Mouse (Mus musculus): ENCODE data around the gene Cblc. TPM values are rescaled to one million over a fixed set of nuclear protein-coding genes. Genes with fewer than 3 reads are reported as not detected.

The Cblc gene
- polyA plus RNA-seq (2016; fragmentation: Nextera tagmentation; extraction: Ambion mirVana), result 0.95 and 1.0 TPM in 2 replicates

GRCm38 (mm10) chr7:19796697-19797588 is at the start of gene Cblc:
TSS of gene Cblc (minus strand) at chr7:19796809.
- Histone ChIP-seq H3K27me3 (replicated peaks) (peaks cover 38% of the 10 kb centered on the region), H3K36me3 (no peaks in the 10 kb centered on the region), H3K9me3 (replicated peaks) (no peaks in the 10 kb centered on the region), H3K9ac (no peak within 1 kb of the TSS), H3K4me1 (peaks cover 10% of the 10 kb centered on the region; the same call in 1 of the 2 replicates), H3K4me2 (peak within 1 kb of the TSS; percentile 54), H3K4me3 (peak within 1 kb of the TSS; percentile 28), H3K27ac (no peak within 1 kb of the TSS)
- peak; percentile 53 for ATAC-seq
- WGBS (ENCODE audit: insufficient replicate concordance), result 5% methylated on average over 32 of the region's 32 CpGs

- peaks cover 21% of the 10 kb centered on the region for H3K27me3 ChIP-seq (replicated peaks)
- no peak overlapping the region for H3K9ac ChIP-seq
- peaks cover 24% of the 10 kb centered on the region for H3K4me1 ChIP-seq
- H3K9me3 ChIP-seq (replicated peaks), result no peaks in the 10 kb centered on the region
- no peak overlapping the region for H3K27ac ChIP-seq
- no peak for ATAC-seq
- no peak overlapping the region for H3K4me2 ChIP-seq
- no peak overlapping the region for H3K4me3 ChIP-seq
- whole genome bisulfite sequencing (ENCODE audit: insufficient replicate concordance), result 24% methylated on average over 15 of the region's 15 CpGs
- no peaks in the 10 kb centered on the region for H3K36me3 ChIP-seq
These were observed 48.0 kb upstream of the Cblc start for GRCm38 (mm10) chr7:19844521-19845171.

GRCm38 (mm10) chr7:19843561-19843960 is 47.0 kb upstream of the Cblc start:
- no peak overlapping the region for H3K9ac ChIP-seq
- H3K36me3 ChIP-seq, result no peaks in the 10 kb centered on the region
- H3K27ac ChIP-seq, result no peak overlapping the region
- ATAC-seq, result peak; percentile 52
- peaks cover 24% of the 10 kb centered on the region for H3K4me1 ChIP-seq
- peaks cover 21% of the 10 kb centered on the region for H3K27me3 ChIP-seq (replicated peaks)
- WGBS (ENCODE audit: insufficient replicate concordance), result 6% methylated on average over 11 of the region's 11 CpGs
- no peaks in the 10 kb centered on the region for H3K9me3 ChIP-seq (replicated peaks)
- H3K4me3 ChIP-seq, result no peak overlapping the region
- H3K4me2 ChIP-seq, result no peak overlapping the region

- Histone ChIP-seq H3K4me1 (peaks cover 22% of the 10 kb centered on the region), H3K9me3 (replicated peaks) (no peaks in the 10 kb centered on the region), H3K4me2 (no peak overlapping the region), H3K36me3 (no peaks in the 10 kb centered on the region), H3K4me3 (no peak overlapping the region), H3K27ac (no peak overlapping the region), H3K27me3 (replicated peaks) (peaks cover 21% of the 10 kb centered on the region), H3K9ac (no peak overlapping the region)
- 34% methylated on average over 19 of the region's 19 CpGs for WGBS (ENCODE audit: insufficient replicate concordance)
- 0 out of 2 replicates have a peak, but pooled peaks have one; percentile 17 for ATAC-seq
These were observed 46.4 kb upstream of the Cblc start for GRCm38 (mm10) chr7:19842885-19843504.

GRCm38 (mm10) chr7:19841686-19842413 is 45.2 kb upstream of the Cblc start:
- no peak overlapping the region for H3K9ac ChIP-seq
- WGBS (ENCODE audit: insufficient replicate concordance), result 72% methylated on average over 21 of the region's 21 CpGs
- H3K27me3 ChIP-seq (replicated peaks), result peaks cover 18% of the 10 kb centered on the region
- peak overlapping the region; percentile 66 for H3K27ac ChIP-seq
- no peak overlapping the region for H3K4me2 ChIP-seq
- no peaks in the 10 kb centered on the region for H3K36me3 ChIP-seq
- H3K4me1 ChIP-seq, result peaks cover 13% of the 10 kb centered on the region; the same call in 1 of the 2 replicates
- ATAC-seq, result peak; percentile 70
- no peak overlapping the region for H3K4me3 ChIP-seq
- H3K9me3 ChIP-seq (replicated peaks), result no peaks in the 10 kb centered on the region

GRCm38 (mm10) chr7:19840936-19841335 is 44.3 kb upstream of the Cblc start:
- WGBS (ENCODE audit: insufficient replicate concordance), result 70% methylated on average over 3 of the region's 3 CpGs
- Histone ChIP-seq H3K9me3 (replicated peaks) (no peaks in the 10 kb centered on the region), H3K36me3 (no peaks in the 10 kb centered on the region), H3K4me2 (no peak overlapping the region), H3K9ac (no peak overlapping the region; the same call in 1 of the 2 replicates), H3K27me3 (replicated peaks) (peaks cover 18% of the 10 kb centered on the region), H3K4me3 (no peak overlapping the region), H3K4me1 (peaks cover 13% of the 10 kb centered on the region; the same call in 1 of the 2 replicates), H3K27ac (peak overlapping the region; percentile 66; the same call in 1 of the 2 replicates)
- no peak for ATAC-seq

- WGBS (ENCODE audit: insufficient replicate concordance), result 65% methylated on average over 4 of the region's 4 CpGs
- Histone ChIP-seq H3K4me2 (no peak overlapping the region), H3K9me3 (replicated peaks) (no peaks in the 10 kb centered on the region), H3K9ac (no peak overlapping the region; the same call in 1 of the 2 replicates), H3K4me1 (peaks cover 13% of the 10 kb centered on the region; the same call in 1 of the 2 replicates), H3K27ac (peak overlapping the region; percentile 40; the same call in 1 of the 2 replicates), H3K27me3 (replicated peaks) (peaks cover 18% of the 10 kb centered on the region), H3K36me3 (no peaks in the 10 kb centered on the region), H3K4me3 (no peak overlapping the region)
- ATAC-seq, result no peak
These were observed 43.8 kb upstream of the Cblc start for GRCm38 (mm10) chr7:19840371-19840770.

- no peak overlapping the region for H3K9ac ChIP-seq
These were observed 40.2 kb upstream of the Cblc start for GRCm38 (mm10) chr7:19836843-19837242.

GRCm38 (mm10) chr7:19834055-19834454 is 37.4 kb upstream of the Cblc start:
- no peaks in the 10 kb centered on the region for H3K9me3 ChIP-seq (replicated peaks)
- no peaks in the 10 kb centered on the region for H3K36me3 ChIP-seq
- H3K27ac ChIP-seq, result no peak overlapping the region
- WGBS (ENCODE audit: insufficient replicate concordance), result 56% methylated on average over 3 of the region's 3 CpGs
- no peak overlapping the region for H3K9ac ChIP-seq
- H3K4me1 ChIP-seq, result peaks cover 15% of the 10 kb centered on the region
- 0 out of 2 replicates have a peak, but pooled peaks cover 5% of the 10 kb centered on the region for H3K27me3 ChIP-seq (replicated peaks)
- no peak overlapping the region for H3K4me2 ChIP-seq
- no peak overlapping the region for H3K4me3 ChIP-seq
- no peak for ATAC-seq

More at GRCm38 (mm10) chr7:19836843-19837242, 40.2 kb upstream of the Cblc start:
- 0 out of 2 replicates have a peak, but pooled peaks cover 5% of the 10 kb centered on the region for H3K27me3 ChIP-seq (replicated peaks)
- no peak overlapping the region for H3K27ac ChIP-seq
- no peak overlapping the region for H3K4me3 ChIP-seq
- H3K4me2 ChIP-seq, result no peak overlapping the region
- ATAC-seq, result no peak
- 0 out of 2 replicates have a peak, but pooled peaks cover 5% of the 10 kb centered on the region for H3K4me1 ChIP-seq
- no peaks in the 10 kb centered on the region for H3K36me3 ChIP-seq
- 23% methylated on average over 3 of the region's 3 CpGs for WGBS (ENCODE audit: insufficient replicate concordance)
- H3K9me3 ChIP-seq (replicated peaks), result no peaks in the 10 kb centered on the region

- no peak overlapping the region for H3K9ac ChIP-seq
- WGBS (ENCODE audit: insufficient replicate concordance), result 42% methylated on average over 9 of the region's 9 CpGs
- H3K27ac ChIP-seq, result no peak overlapping the region
- H3K27me3 ChIP-seq (replicated peaks), result 0 out of 2 replicates have a peak, but pooled peaks cover 5% of the 10 kb centered on the region
- ATAC-seq, result no peak
- peaks cover 15% of the 10 kb centered on the region for H3K4me1 ChIP-seq
- no peak overlapping the region for H3K4me2 ChIP-seq
- no peaks in the 10 kb centered on the region for H3K36me3 ChIP-seq
- no peak overlapping the region for H3K4me3 ChIP-seq
- no peaks in the 10 kb centered on the region for H3K9me3 ChIP-seq (replicated peaks)
These were observed 35.2 kb upstream of the Cblc start for GRCm38 (mm10) chr7:19831837-19832236.

- Histone ChIP-seq H3K36me3 (no peaks in the 10 kb centered on the region), H3K4me2 (peak overlapping the region; percentile 37), H3K27me3 (replicated peaks) (0 out of 2 replicates have a peak, but pooled peaks cover 5% of the 10 kb centered on the region), H3K4me3 (no peak overlapping the region), H3K9ac (no peak overlapping the region), H3K27ac (no peak overlapping the region), H3K4me1 (peaks cover 15% of the 10 kb centered on the region), H3K9me3 (replicated peaks) (no peaks in the 10 kb centered on the region)
- peak; percentile 53 for ATAC-seq
- 15% methylated on average over 13 of the region's 13 CpGs for WGBS (ENCODE audit: insufficient replicate concordance)
These were observed 34.1 kb upstream of the Cblc start for GRCm38 (mm10) chr7:19830682-19831156.
